Mouse (Mus musculus): Measurements from ENCODE around the gene Fads2. TPM values are rescaled to one million over a fixed set of nuclear protein-coding genes. Genes with fewer than 3 reads are reported as not detected.

Fads2 gene
- total RNA-seq, 1 experiment from 2014 or later: 36.4 TPM

GRCm38 (mm10) chr19:10038364-10038763 is 63.2 kb downstream of the Fads2 start:
- no peak for ATAC-seq (replicated peaks in 1 of 2; ENCODE audit: insufficient read depth in 1 of 2, low FRiP score in 2 of 2, low TSS enrichment in 1 of 2, low read depth in 1 of 2, poor library complexity in 2 of 2, severe bottlenecking in 2 of 2)

GRCm38 (mm10) chr19:10037534-10037933 is 64.0 kb downstream of the Fads2 start:
- ATAC-seq (replicated peaks in 1 of 2; ENCODE audit: insufficient read depth in 1 of 2, low FRiP score in 2 of 2, low TSS enrichment in 1 of 2, low read depth in 1 of 2, poor library complexity in 2 of 2, severe bottlenecking in 2 of 2): no peak

DNA sequence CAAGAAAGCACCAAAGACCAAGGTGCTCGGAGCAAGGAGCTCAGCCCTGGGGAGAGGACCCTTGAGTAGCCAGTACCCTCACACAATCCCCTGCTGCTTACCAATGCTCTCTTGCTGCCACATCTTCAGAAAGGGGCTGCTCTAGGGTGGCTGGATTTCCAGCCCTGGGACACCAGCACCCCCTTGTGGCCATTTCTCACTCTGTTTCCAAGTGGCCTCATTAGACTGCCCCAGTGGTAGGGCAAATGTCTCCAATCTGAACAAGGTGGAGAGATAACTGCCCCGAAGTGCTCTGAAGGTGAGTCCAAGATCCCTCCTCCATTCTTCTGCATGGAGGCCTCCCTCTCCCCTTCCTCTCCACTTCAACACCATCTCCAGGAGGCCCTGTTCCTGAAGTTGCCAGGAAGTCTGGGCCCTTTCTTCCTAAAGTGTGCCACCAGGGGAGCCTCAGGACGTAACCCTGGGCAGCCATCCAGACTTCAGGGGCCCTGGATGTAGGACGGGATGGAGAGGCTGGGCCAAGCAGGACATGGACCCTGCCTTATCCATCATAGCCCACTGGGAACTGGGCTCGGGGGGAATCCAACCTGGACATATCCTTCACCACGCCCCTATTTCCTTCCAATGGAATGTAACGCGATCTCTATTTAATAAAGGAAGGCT is 66.6 kb downstream of the Fads2 start:
- ATAC-seq (replicated peaks in 1 of 2; ENCODE audit: insufficient read depth in 1 of 2, low FRiP score in 2 of 2, low TSS enrichment in 1 of 2, low read depth in 1 of 2, poor library complexity in 2 of 2, severe bottlenecking in 2 of 2): peak; percentile 63 to 65; a peak in 3 of 4 replicates

- no peak for ATAC-seq (replicated peaks in 1 of 2; ENCODE audit: insufficient read depth in 1 of 2, low FRiP score in 2 of 2, low TSS enrichment in 1 of 2, low read depth in 1 of 2, poor library complexity in 2 of 2, severe bottlenecking in 2 of 2)
These were observed 67.2 kb downstream of the Fads2 start for GRCm38 (mm10) chr19:10034356-10034755.

DNA sequence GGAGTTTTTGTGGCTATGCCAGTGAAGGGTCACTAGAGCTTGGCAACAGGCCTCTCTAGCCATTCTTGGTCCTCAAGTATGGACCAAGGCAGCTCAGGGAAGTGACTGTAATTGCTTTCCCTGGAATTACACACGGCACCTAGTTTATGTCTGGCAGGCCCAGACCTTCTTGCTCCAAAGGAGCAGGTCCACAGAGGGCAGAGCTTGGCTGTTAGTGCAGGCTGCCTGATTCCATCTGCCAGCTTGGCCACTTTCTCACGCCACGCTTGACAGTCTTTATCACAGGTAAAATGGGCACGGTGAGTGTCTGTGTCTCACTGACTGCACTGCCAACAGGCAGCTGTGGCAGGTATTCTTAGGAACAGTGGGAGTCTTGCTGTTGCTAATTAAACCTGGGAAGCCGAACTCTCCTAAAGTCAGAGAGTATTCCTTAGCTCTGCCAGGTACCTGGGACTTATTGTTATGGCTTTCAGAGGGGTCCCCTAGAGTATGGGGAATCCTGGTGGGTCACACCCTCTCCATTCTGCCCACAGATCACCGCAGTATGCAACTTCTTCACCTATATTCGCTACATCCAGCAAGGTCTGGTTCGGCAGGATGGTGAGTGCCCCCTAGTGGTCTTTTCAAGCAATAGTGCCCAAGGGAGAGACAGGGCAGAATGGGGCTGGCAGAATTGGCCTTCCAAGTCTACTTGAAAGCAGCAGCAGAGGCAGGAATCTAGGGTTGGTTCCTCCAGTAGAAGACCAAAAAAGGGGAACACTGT is 68.2 kb downstream of the Fads2 start:
- ATAC-seq (replicated peaks in 1 of 2; ENCODE audit: insufficient read depth in 1 of 2, low FRiP score in 2 of 2, low TSS enrichment in 1 of 2, low read depth in 1 of 2, poor library complexity in 2 of 2, severe bottlenecking in 2 of 2): peak; percentile 65 to 72

DNA sequence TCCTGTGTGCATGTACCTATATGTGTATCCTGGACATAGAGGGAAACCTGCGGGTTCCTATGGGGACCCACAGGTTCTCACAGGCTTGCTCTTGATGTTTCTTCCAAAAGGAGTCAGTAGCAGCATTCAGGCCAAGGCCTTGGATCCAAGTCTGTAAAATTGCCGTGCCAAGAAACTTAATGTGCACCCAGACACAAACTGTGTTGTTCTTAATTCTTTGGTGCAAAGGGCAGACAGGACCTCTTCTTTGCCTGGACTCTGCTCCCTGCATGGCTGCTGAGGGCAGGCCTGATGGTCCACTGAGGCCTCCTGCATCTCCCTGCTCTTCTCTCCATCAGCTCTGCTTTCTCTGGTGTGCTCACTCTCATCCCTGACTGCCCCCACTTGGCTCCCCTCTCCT is 71.8 kb downstream of the Fads2 start:
- ATAC-seq (replicated peaks in 1 of 2; ENCODE audit: insufficient read depth in 1 of 2, low FRiP score in 2 of 2, low TSS enrichment in 1 of 2, low read depth in 1 of 2, poor library complexity in 2 of 2, severe bottlenecking in 2 of 2): no peak

GRCm38 (mm10) chr19:10025169-10025875 is 76.2 kb downstream of the Fads2 start:
- 0 out of 4 replicates have a peak, but pooled peaks have one; percentile 29 to 39 for ATAC-seq (replicated peaks in 1 of 2; ENCODE audit: insufficient read depth in 1 of 2, low FRiP score in 2 of 2, low TSS enrichment in 1 of 2, low read depth in 1 of 2, poor library complexity in 2 of 2, severe bottlenecking in 2 of 2)

- ATAC-seq (replicated peaks in 1 of 2; ENCODE audit: insufficient read depth in 1 of 2, low FRiP score in 2 of 2, low TSS enrichment in 1 of 2, low read depth in 1 of 2, poor library complexity in 2 of 2, severe bottlenecking in 2 of 2): 0 out of 4 replicates have a peak, but pooled peaks of 1 of the 2 experiments have one; percentile 27
These were observed 78.2 kb downstream of the Fads2 start for GRCm38 (mm10) chr19:10023304-10023758.

DNA sequence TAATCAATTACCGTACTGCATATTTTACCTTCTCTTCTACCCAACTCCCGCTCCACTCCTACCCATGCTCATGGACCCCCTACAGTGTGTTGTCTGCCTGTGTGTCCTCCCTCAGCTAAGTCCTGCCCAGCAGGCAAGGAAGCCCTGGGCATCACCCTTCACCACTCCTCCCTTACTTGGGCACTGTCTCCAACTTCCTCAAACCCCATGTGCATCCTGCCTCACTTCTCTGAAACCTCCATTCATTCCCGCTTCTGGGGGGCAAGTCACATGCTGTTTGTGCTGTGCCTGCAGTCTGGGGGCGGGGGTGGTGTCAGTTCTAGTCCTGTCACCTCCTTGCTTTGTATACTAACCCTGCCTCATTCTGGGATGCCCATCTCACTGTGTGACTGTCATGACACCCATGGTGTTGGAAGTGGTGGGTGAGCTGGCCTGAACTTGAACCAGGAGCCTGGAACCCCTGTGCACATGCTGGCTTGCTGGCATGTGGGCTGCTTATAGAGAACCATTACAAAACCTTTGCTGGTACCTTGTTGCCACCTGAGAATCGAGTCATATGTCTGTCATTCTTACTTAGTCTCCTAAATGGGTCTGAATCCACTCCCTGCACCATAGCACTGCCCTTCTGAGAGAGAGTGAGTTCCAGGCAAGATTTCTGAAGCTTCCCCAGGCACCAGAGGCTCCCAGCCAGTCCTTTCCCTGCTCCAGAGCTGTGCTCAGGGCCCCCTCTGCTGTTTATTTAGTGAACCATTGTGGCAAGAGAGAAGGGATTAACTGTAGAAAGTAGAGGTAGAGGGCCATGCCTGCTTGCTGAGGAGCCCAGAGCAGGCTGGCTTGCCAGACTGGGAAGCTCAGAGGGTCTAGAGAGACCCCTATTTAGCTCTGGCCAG is 78.9 kb downstream of the Fads2 start:
- peak; percentile 53 to 56 for ATAC-seq (replicated peaks in 1 of 2; ENCODE audit: insufficient read depth in 1 of 2, low FRiP score in 2 of 2, low TSS enrichment in 1 of 2, low read depth in 1 of 2, poor library complexity in 2 of 2, severe bottlenecking in 2 of 2)

DNA sequence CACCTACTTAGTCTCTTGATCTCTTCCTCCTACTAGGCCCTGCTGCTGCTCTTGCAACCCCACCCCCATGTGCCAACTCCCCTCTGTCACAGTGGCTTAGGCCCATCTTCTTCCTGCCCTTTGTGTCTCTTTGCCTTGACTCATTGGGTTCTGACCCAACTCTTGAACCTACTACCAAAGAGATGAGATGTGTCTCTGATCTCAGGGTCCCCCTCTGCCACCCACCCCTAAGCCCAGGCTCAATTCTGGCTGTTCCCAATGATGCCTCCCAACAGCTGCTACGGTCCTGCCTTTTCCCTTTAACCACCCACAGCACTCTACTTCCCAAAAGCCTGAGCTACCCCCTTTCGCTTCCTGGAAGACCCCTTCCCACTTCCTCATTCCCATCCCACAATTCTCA is 79.6 kb downstream of the Fads2 start:
- no peak for ATAC-seq (replicated peaks in 1 of 2; ENCODE audit: insufficient read depth in 1 of 2, low FRiP score in 2 of 2, low TSS enrichment in 1 of 2, low read depth in 1 of 2, poor library complexity in 2 of 2, severe bottlenecking in 2 of 2)

DNA sequence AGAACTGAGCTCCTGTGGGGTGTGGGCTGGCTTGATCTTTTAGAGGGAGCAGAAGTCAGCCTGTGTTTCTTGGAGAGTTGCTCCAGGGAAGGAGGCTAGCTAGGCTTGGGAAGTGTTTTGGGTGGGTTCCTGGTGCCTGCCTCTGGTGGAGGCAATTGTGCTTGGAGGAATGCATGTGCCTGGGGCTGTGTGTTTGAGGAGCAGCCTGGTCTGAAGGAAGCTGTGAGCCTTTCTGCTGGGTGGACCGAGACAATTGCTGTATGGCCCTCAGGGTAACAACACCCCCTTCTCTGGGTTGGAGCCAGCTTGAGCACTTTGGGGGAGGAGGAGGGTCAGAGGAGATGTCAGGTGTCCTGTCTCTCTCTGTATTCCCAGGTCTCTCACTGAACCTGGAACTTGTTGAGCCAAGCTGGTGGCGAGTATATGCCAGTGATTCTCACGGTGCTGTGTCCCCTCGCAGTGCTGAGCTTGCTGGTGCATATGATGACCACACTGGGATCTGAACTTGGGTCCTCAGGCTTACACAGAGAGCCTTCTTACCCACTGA is 82.3 kb downstream of the Fads2 start:
- ATAC-seq (replicated peaks in 1 of 2; ENCODE audit: insufficient read depth in 1 of 2, low FRiP score in 2 of 2, low TSS enrichment in 1 of 2, low read depth in 1 of 2, poor library complexity in 2 of 2, severe bottlenecking in 2 of 2): no peak

- ATAC-seq (replicated peaks in 1 of 2; ENCODE audit: insufficient read depth in 1 of 2, low FRiP score in 2 of 2, low TSS enrichment in 1 of 2, low read depth in 1 of 2, poor library complexity in 2 of 2, severe bottlenecking in 2 of 2): no peak
These were observed 83.1 kb downstream of the Fads2 start for GRCm38 (mm10) chr19:10018527-10018818.

GRCm38 (mm10) chr19:10017637-10018526 is 83.7 kb downstream of the Fads2 start:
- ATAC-seq (replicated peaks in 1 of 2; ENCODE audit: insufficient read depth in 1 of 2, low FRiP score in 2 of 2, low TSS enrichment in 1 of 2, low read depth in 1 of 2, poor library complexity in 2 of 2, severe bottlenecking in 2 of 2): peak; percentile 74 to 84

DNA sequence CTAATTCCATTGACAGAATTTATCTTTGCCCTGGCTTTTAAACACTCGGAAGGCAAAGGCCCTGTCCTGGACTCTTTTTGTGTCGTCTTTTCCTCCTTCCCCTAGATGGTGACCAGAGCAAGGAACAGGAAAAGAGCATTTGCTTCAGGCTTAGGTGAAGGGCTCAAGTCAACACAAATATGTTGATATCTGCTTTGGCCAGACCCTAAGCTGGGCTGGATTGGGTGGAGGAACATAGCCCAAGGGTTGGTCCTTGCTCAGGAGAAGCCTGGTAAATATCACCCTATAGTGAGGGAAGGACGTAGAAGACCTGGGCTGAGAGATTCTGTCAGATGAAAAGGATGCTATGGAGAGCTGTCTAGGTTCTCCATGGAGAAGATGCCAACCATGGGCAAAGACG is 85.4 kb downstream of the Fads2 start:
- no peak for ATAC-seq (replicated peaks in 1 of 2; ENCODE audit: insufficient read depth in 1 of 2, low FRiP score in 2 of 2, low TSS enrichment in 1 of 2, low read depth in 1 of 2, poor library complexity in 2 of 2, severe bottlenecking in 2 of 2)

DNA sequence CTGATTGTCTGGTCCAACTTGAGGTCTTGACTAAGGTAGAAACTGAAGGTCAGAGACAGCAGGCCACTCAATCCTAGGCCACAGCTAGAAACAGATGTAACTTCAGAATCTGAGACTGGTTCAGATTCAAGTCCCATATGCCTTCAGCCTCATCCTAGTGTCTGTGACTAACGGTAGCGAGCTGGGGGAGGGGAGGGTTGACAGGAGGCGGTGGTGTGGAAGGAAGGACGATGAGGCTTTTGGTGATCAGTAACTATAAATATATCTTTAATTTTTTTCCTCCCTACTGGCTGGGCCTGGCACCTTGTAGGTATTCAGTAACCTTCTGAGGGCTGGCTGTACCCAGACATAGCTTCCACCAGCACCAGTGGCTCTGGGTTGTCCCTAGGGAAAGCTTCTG is 86.1 kb downstream of the Fads2 start:
- ATAC-seq (replicated peaks in 1 of 2; ENCODE audit: insufficient read depth in 1 of 2, low FRiP score in 2 of 2, low TSS enrichment in 1 of 2, low read depth in 1 of 2, poor library complexity in 2 of 2, severe bottlenecking in 2 of 2): no peak

DNA sequence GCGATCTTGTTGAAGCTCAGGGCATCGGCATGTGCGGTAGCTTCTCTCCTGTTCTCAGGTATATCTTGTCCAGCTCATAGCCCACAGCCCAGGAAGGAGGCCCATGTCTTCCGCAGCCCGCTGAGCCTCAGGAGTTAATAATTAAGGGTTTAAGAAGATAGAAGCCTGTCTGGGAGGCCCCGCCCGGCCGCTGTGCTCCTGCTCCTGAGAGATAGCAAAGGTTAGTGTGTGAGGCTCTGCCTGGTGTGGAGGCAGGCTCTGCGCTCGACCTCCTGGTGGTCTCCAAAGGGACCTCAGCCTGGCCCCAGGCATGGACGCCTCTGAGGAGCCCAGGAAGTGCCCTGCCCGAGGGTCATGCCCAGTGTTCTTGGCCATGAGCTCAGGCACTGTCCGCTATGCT is 86.7 kb downstream of the Fads2 start:
- no peak for ATAC-seq (replicated peaks in 1 of 2; ENCODE audit: insufficient read depth in 1 of 2, low FRiP score in 2 of 2, low TSS enrichment in 1 of 2, low read depth in 1 of 2, poor library complexity in 2 of 2, severe bottlenecking in 2 of 2)

All from hematopoietic stem cell, adult 5-6 weeks (primary cell).